Mouse (Mus musculus) kidney, embryonic 15.5 days (tissue): Measurements from ENCODE around the gene Polr2g. TPM values are rescaled to one million over a fixed set of nuclear protein-coding genes. Genes with fewer than 3 reads are reported as not detected.
"Not testable (repeated sequence)": the region's sequence is repeated elsewhere in the genome, so short reads cannot be mapped to it uniquely, and the experiment has no call there.

Experiments
- ATAC-seq: fragments of 200-750 bp; cut with Nextera tagmentation; replicated peaks from 2 replicates; pipeline ENCODE4 v1.8.0; 2017; ENCODE audit warnings: moderate TSS enrichment; ENCODE audit not compliant: low FRiP score
- H3K27ac ChIP-seq: fragments of 300-500 bp; sonication (generic); 2 replicates; pipeline ENCODE4 v1.5.1; 2015; ENCODE audit warnings: mild to moderate bottlenecking, inconsistent platforms
- H3K27me3 ChIP-seq: fragments of 300-500 bp; sonication (generic); 2 replicates; pipeline ENCODE4 v1.6.1; 2015; ENCODE audit warnings: inconsistent platforms
- H3K36me3 ChIP-seq: fragments of 300-500 bp; sonication (generic); 2 replicates; pipeline ENCODE4 v1.6.1; 2015; ENCODE audit warnings: inconsistent platforms
- H3K4me1 ChIP-seq: fragments of 300-500 bp; sonication (generic); 2 replicates; pipeline ENCODE4 v1.6.1; 2015; ENCODE audit warnings: inconsistent platforms
- H3K4me2 ChIP-seq: fragments of 300-500 bp; sonication (generic); 2 replicates; pipeline ENCODE4 v1.6.1; 2015; ENCODE audit warnings: moderate library complexity, mild to moderate bottlenecking, inconsistent platforms
- H3K4me3 ChIP-seq: fragments of 300-500 bp; sonication (generic); replicated peaks from 2 replicates; pipeline ENCODE4 v1.5.1; 2015; ENCODE audit warnings: mild to moderate bottlenecking, inconsistent platforms
- H3K9ac ChIP-seq: fragments of 300-500 bp; sonication (generic); 2 replicates; pipeline ENCODE4 v1.6.1; 2015; ENCODE audit warnings: mild to moderate bottlenecking, inconsistent platforms
- H3K9me3 ChIP-seq: fragments of 300-500 bp; sonication (generic); replicated peaks from 2 replicates; pipeline ENCODE4 v1.6.1; 2016; ENCODE audit warnings: inconsistent platforms
- WGBS: fragments of 180-500 bp; shearing (Covaris S2); methylation state at CpG from one replicate; pipeline ENCODE4 v1.1.7; 2015; ENCODE audit warnings: mixed read lengths; 5-methylcytosine and 5-hydroxymethylcytosine counted together
- polyA plus RNA-seq: library from polyadenylated mRNA; unstranded; fragments of >200 nt; fragmentation: Nextera tagmentation; extraction: Ambion mirVana; gene quantifications from 2 replicates; pipeline ENCODE4 v1.2.1, GENCODE M21; 2015

Gene Polr2g
- 172 and 187 TPM in 2 replicates for polyA plus RNA-seq

DNA sequence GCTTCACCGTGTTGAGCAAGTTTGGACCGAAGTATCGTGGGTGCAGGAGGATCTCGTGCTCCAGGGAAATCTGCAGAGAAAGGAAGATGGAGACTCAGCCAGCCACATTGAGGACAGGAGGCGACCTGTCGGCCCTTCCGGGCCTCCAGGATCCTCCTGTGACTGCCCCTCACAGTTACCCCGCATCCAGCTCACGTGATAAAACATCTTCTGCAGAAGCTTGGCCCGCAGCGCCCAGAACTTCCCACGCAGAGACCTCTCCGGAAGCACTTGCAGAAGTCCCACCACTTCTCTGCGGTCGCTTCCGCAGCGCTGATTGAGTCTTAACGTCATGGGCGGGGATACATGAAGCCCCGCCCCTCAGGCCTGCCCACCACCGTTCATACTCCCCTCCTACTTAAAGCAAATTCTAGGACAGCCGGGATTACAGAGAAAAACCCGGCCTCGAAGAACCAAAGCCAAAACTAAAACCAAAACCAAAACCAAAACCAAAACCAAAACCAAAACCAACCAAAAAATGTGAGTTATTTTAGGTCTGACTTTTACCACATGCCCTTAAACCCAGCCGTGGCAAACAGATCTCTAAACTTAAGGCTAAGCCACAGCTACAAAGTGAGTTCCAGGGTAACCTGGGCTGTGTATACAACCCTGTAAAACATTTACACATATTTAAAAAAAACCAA, at the start of gene Polr2g:
TSS of gene Polr2g (minus strand) at position 314 of the 683 bp plus-strand sequence.
- peak within 1 kb of the TSS; percentile 86 for H3K4me3 ChIP-seq
- H3K9me3 ChIP-seq: no peaks in the 10 kb centered on the region
- H3K9ac ChIP-seq: peak within 1 kb of the TSS; percentile 85
- peak within 1 kb of the TSS; percentile 81 for H3K4me2 ChIP-seq
- H3K36me3 ChIP-seq: peaks cover 33% of the 10 kb centered on the region
- peak within 1 kb of the TSS; percentile 85 for H3K27ac ChIP-seq
- WGBS: 1% methylated on average over 25 of the region's 25 CpGs
- peaks cover 26% of the 10 kb centered on the region for H3K4me1 ChIP-seq
- H3K27me3 ChIP-seq: no peaks in the 10 kb centered on the region
- ATAC-seq: peak; percentile 83

DNA sequence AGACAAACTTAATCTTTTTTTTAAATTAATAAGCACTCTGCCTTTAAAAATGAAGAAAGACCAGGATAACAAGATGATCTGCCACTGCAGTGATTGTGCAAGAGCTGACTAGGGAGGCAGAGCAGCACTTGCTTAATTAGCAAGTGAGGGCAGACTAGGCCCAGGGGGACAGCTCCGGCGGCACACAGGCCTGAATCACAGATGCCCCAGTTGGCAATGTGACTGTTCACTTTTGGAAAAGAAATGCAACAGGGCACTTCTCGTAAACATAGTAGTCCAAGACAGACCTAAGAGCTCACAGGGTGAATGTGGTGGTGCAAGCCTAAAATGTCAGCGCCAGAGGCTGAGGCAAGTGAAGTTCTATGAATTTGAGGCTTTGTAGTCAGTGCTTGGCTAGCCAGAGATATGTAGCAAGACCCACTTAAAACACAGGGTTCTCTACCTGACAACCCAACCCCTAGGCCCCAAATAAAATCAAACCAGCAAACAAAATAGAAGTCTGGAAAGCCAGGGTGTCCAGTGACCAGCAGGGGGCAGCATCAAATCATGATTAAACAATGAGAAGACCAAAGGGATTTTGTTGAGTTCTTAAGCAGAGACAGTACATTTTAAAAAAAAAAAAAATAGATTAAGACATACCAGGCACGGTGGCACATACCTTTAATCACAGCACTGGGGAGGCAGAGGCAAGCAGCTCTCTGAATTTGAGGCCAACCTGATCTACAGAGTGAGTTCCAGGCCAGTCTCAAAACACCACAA, 46.2 kb upstream of the Polr2g start:
- H3K4me2 ChIP-seq: no peak overlapping the region
- no peak for ATAC-seq
- H3K27ac ChIP-seq: no peak overlapping the region
- no peaks in the 10 kb centered on the region for H3K27me3 ChIP-seq
- H3K4me1 ChIP-seq: peaks cover 17% of the 10 kb centered on the region
- no peak overlapping the region for H3K9ac ChIP-seq
- H3K36me3 ChIP-seq: peaks cover 50% of the 10 kb centered on the region
- H3K4me3 ChIP-seq: no peak overlapping the region
- 62% methylated on average over 5 of the region's 5 CpGs for WGBS
- H3K9me3 ChIP-seq: no peaks in the 10 kb centered on the region

DNA sequence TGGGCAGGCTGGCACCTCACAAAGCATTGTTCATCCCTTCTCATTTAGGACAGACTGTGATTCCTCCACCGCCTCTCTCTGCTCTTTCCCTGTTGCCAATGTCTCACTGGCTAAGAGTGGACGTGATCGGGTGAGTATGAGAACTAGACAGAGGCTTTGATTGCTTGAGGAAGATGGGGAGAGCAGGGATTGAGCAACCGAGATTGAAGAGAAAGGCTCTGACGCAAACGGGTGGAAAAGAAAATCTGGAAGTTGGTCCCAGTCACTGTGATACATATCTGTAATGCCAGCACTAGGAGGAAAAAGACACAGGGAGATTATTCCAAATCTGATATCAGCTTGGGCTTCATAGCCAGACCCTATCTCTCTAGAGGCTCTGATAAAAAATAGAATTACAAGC, 44.6 kb upstream of the Polr2g start:
- no peaks in the 10 kb centered on the region for H3K9me3 ChIP-seq
- no peak for ATAC-seq
- H3K36me3 ChIP-seq: peaks cover 43% of the 10 kb centered on the region
- no peaks in the 10 kb centered on the region for H3K27me3 ChIP-seq
- H3K27ac ChIP-seq: no peak overlapping the region
- peaks cover 32% of the 10 kb centered on the region for H3K4me1 ChIP-seq
- H3K9ac ChIP-seq: no peak overlapping the region
- no peak overlapping the region for H3K4me2 ChIP-seq
- H3K4me3 ChIP-seq: no peak overlapping the region
- 90% methylated on average over 6 of the region's 6 CpGs for WGBS

DNA sequence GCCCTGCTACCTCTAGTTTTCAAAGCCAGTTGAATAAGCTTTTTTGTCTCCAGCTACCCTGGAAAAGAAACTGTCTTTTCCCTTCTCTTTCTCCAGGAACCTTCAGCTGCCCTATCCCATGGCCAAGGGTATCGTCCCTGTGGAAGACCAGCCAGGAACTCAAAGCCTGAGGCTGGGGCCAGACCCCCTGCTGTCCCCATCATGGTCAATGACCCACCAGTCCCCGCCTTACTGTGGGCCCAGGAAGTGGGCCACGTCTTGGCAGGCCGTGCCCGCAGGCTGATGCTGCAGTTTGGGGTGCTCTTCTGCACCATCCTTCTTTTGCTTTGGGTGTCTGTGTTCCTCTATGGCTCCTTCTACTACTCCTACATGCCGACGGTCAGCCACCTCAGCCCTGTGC, 42.6 kb upstream of the Polr2g start:
- Histone ChIP-seq H3K4me2 (peak overlapping the region; percentile 75), H3K9me3 (no peaks in the 10 kb centered on the region), H3K27ac (peak overlapping the region; percentile 52; the same call in 1 of the 2 replicates), H3K36me3 (peaks cover 26% of the 10 kb centered on the region), H3K27me3 (no peaks in the 10 kb centered on the region), H3K9ac (peak overlapping the region; percentile 49), H3K4me3 (peak overlapping the region; percentile 50), H3K4me1 (peaks cover 36% of the 10 kb centered on the region)
- WGBS: 89% methylated on average over 7 of the region's 7 CpGs
- ATAC-seq: no peak

DNA sequence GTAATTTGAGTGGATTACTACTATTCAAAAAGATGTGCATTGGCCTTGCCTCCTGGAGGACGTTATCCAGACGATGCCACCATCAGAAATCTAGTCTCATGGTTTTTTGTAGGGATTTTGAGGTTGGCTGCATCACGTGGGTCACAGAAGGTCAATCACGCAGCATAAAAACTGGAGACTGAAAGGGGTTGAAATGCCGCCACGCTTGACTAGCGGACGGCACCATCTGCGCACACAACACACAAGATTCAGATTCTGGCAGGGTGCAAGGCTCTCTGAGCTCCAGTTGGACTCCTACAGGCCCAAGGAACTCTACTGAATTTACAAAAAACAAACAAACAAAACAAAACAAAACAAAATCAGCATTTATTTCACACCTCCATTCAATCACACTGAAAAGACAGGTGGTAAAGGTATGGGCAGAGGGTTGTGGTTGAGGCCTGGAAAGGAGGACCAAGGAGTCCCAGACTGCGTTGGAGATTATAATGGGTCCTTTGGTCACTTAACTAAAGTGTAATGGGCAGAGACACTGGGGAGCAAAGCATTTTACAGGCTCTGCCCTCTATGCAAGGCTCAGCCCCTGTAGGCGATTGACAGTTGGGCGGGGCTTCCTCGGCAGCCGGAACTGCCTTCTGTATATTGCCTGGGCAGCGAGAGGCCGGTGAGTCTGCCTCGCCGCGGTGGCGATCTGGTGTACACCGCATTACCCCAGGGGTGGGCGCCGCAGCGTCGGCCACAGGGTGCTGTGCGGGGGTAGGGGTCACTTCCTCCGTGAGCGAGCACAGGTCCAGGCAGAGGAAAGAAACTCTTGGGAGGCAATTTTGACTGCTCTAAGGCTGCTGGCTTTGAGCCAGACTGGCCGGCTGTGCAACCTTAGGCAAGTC, 41.8 kb upstream of the Polr2g start:
- Histone ChIP-seq H3K27me3 (no peaks in the 10 kb centered on the region), H3K27ac (peak overlapping the region; percentile 52), H3K4me3 (peak overlapping the region; percentile 50), H3K4me2 (peak overlapping the region; percentile 75), H3K36me3 (peaks cover 26% of the 10 kb centered on the region), H3K9ac (peak overlapping the region; percentile 49), H3K4me1 (peaks cover 36% of the 10 kb centered on the region), H3K9me3 (no peaks in the 10 kb centered on the region)
- ATAC-seq: peak; percentile 61
- 20% methylated on average over 29 of the region's 29 CpGs for WGBS

DNA sequence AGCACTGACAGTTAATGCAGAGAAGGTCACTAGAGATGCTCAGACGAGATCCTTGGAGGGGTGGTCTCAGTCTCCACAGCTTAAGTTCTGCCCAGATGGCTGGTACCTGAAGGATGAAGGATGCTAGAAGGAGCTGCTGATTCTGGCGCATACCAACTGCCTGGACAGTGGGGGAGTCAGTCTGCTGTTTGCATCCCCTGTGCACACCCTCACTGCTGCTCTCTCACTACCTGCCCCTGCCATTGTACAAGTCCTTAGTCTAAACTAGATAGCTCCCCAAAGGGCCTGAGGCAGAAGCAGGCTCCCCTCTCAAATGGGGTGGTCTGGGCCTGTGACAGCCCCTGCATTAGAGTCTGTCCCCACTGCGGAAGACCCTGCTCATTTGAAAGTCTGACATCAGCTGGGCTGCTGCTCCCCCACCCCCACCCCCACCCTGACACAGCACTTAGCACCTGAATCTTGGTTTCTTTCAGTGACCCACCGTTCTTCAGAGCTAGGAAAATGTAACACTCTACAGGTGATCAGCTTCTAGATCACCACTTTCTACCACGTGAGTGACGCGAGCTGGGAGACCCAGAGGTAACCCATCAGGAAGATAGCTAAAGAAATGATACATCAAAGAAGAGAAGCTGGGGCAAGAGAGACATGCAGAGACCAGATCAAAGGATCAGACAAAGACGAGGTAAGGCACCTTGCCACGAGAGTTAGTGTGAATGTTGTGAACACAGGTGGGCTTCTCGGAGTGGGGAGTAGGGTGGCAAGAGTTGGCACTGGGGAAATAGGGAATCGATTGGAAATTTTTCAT, 40.9 kb upstream of the Polr2g start, which contains the start of gene Gng3:
TSS of gene Gng3 (minus strand) at position 92 of the 805 bp plus-strand sequence.
- H3K36me3 ChIP-seq: peaks cover 32% of the 10 kb centered on the region
- H3K9ac ChIP-seq: peak within 1 kb of the TSS; percentile 75
- no peaks in the 10 kb centered on the region for H3K9me3 ChIP-seq
- peak within 1 kb of the TSS; percentile 99 for H3K27ac ChIP-seq
- H3K4me1 ChIP-seq: peaks cover 36% of the 10 kb centered on the region
- ATAC-seq: no peak
- 56% methylated on average over 11 of the region's 11 CpGs for WGBS
- no peaks in the 10 kb centered on the region for H3K27me3 ChIP-seq
- peak within 1 kb of the TSS; percentile 91 for H3K4me2 ChIP-seq
- peak within 1 kb of the TSS; percentile 59 for H3K4me3 ChIP-seq

DNA sequence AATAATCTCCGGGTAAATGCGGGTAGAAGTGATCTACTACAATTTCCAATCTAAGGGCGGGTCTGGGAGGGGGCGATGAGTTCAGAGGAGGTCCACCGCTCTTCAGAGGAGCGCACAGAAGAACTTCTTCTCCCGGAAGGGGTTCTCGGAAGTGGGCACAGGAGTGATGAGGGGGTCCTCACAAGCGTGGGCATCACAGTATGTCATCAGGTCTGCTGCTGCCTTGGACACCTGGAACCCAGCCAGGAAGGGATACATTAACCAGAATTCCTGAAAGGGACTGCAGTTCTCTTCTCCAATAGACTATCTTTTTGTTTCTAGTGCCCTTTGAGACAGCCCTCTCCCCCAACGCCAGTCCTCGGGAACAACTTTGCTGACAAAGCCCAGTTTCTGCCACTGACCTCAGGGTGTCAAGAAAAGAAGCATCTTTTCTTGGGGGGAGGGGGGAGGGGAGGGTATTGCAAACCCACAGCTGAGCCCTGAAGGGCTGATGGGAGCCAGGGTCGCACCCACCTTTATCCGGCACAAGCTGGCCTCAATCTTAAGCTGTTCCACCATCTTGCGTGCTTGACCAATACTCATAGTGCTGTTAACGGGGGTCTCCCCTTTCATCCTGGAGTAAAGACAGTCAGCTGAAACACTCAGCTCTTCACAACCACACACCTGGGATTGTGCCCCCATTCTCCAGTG, 39.8 kb upstream of the Polr2g start:
- peak overlapping the region; percentile 75 for H3K9ac ChIP-seq
- H3K36me3 ChIP-seq: peaks cover 43% of the 10 kb centered on the region
- H3K9me3 ChIP-seq: no peaks in the 10 kb centered on the region
- H3K27me3 ChIP-seq: no peaks in the 10 kb centered on the region
- peak overlapping the region; percentile 91 for H3K4me2 ChIP-seq
- H3K4me1 ChIP-seq: peaks cover 36% of the 10 kb centered on the region
- peak overlapping the region; percentile 99 for H3K27ac ChIP-seq
- H3K4me3 ChIP-seq: peak overlapping the region; percentile 59
- 19% methylated on average over 15 of the region's 15 CpGs for WGBS
- ATAC-seq: peak; percentile 42

DNA sequence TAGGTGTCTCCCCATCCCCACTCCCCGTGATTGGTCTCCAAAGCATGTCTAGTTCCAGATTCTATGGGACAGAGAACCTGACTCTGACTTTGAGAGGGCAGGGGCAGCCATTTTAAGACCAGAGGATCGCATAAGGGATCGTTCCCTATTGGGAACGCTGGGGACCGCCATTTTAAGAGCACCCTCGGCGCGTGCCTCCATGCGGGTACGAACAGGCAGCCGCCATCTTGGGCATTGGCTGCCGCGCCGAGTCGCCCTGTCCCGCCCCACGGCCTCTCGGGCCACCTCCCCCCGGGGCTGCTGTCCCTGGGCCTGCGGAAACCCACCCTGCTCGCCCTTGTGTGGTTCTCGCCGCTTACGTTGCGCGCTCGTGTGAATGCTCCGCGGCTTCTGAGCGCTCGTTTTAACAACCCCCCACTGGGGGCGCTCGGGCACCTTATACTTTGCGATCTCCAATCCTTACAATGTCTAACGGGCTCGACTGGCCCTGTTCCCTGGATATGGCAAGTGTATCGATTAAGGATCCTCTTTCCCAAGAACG, 38.9 kb upstream of the Polr2g start, which contains the start of gene Bscl2:
TSS of gene Bscl2 (plus strand) at position 217 of the 541 bp plus-strand sequence.
- H3K4me2 ChIP-seq: peak within 1 kb of the TSS; percentile 91
- H3K9ac ChIP-seq: peak within 1 kb of the TSS; percentile 75
- under 1% methylated on average over 38 of the region's 38 CpGs for WGBS
- H3K4me1 ChIP-seq: peaks cover 36% of the 10 kb centered on the region
- peak; percentile 83 for ATAC-seq
- peak within 1 kb of the TSS; percentile 59 for H3K4me3 ChIP-seq
- H3K27ac ChIP-seq: peak within 1 kb of the TSS; percentile 99
- no peaks in the 10 kb centered on the region for H3K9me3 ChIP-seq
- H3K36me3 ChIP-seq: peaks cover 44% of the 10 kb centered on the region
- no peaks in the 10 kb centered on the region for H3K27me3 ChIP-seq

DNA sequence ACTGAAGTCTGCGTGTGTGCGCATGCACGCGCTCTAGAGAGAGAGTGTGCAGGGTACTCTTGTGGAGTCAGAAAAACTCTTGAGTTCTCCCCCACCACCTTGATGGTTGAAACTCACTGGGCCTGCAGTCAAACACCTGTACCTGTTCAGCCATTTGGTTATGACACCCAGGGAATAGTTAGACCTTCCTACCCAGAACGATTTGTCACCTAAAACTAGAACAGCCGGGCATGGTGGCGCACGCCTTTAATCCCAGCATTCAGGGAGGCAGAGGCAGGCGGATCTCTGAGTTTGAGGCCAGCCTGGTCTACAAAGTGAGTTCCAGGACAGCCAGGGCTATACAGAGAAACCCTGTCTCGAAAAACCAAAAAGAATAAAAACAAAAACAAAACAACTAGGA, 38.0 kb upstream of the Polr2g start:
- 95% methylated on average over 10 of the region's 10 CpGs for WGBS

DNA sequence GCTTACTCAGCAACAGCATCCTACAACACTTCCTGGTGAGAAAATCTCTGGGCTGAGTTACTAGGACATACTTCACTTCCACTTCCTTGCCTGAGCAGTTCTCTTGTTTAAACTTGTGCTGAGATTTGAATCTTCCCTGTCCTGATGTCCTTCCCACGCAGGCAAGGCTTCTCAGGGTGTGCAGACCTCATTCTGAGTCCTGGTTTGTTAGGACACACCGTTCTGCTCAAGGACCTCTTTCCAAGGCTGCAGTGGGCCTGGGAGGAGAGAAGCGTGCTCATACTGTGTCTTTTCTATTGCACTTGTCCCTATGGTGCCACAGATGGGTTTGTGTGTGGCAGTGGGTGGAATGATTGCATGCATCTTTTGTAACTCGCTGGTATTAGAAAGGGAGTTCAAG, 34.6 kb upstream of the Polr2g start:
- Histone ChIP-seq H3K9me3 (no peaks in the 10 kb centered on the region), H3K36me3 (peaks cover 83% of the 10 kb centered on the region), H3K4me1 (peaks cover 4% of the 10 kb centered on the region), H3K27ac (no peak overlapping the region), H3K4me2 (no peak overlapping the region), H3K9ac (no peak overlapping the region), H3K27me3 (no peaks in the 10 kb centered on the region), H3K4me3 (no peak overlapping the region)
- no peak for ATAC-seq
- WGBS: 93% methylated on average over 4 of the region's 4 CpGs

More for the DNA sequence above, 38.0 kb upstream of the Polr2g start:
- not testable (repeated sequence) for H3K4me2 ChIP-seq, ATAC-seq, H3K9me3 ChIP-seq, H3K9ac ChIP-seq, H3K4me3 ChIP-seq, H3K27me3 ChIP-seq
- H3K36me3 ChIP-seq: peaks cover 49% of the 10 kb centered on the region
- peaks cover 36% of the 10 kb centered on the region for H3K4me1 ChIP-seq
- peak overlapping the region; percentile 99 for H3K27ac ChIP-seq
